Mouse (Mus musculus): Measurements from ENCODE around the gene Cc2d2b. TPM values are rescaled to one million over a fixed set of nuclear protein-coding genes. Genes with fewer than 3 reads are reported as not detected.

Gene Cc2d2b
- polyA plus RNA-seq, 3 experiments from 2014 or later, result 0.13 to 0.15 TPM; not detected in 1

- ATAC-seq, result no peak
These were observed 11.5 kb downstream of the Cc2d2b start for GRCm38 (mm10) chr19:40760071-40760470.

- ATAC-seq, result peak; percentile 63
These were observed 13.6 kb downstream of the Cc2d2b start for GRCm38 (mm10) chr19:40762023-40762759.

GRCm38 (mm10) chr19:40767189-40767588 lies 18.6 kb downstream of the Cc2d2b start:
- no peak for ATAC-seq

GRCm38 (mm10) chr19:40769341-40769770 lies 20.8 kb downstream of the Cc2d2b start:
- ATAC-seq, result no peak

GRCm38 (mm10) chr19:40788004-40788714 lies 39.6 kb downstream of the Cc2d2b start:
- peak; percentile 17 for ATAC-seq

- ATAC-seq, result no peak
These were observed 40.1 kb downstream of the Cc2d2b start for GRCm38 (mm10) chr19:40788715-40789084.

- ATAC-seq, result no peak
These were observed 56.7 kb downstream of the Cc2d2b start for GRCm38 (mm10) chr19:40805176-40805737.

GRCm38 (mm10) chr19:40809858-40810257 lies 61.3 kb downstream of the Cc2d2b start:
- ATAC-seq, result peak; percentile 85

GRCm38 (mm10) chr19:40811840-40812239 lies 63.3 kb downstream of the Cc2d2b start:
- no peak for ATAC-seq

GRCm38 (mm10) chr19:40812778-40813177 lies 64.2 kb downstream of the Cc2d2b start:
- no peak for ATAC-seq

- no peak for ATAC-seq
These were observed 64.8 kb downstream of the Cc2d2b start for GRCm38 (mm10) chr19:40813385-40813784.

GRCm38 (mm10) chr19:40815645-40816183 lies 67.2 kb downstream of the Cc2d2b start:
- ATAC-seq, result no peak

- ATAC-seq, result no peak
These were observed 69.5 kb downstream of the Cc2d2b start for GRCm38 (mm10) chr19:40817901-40818532.

GRCm38 (mm10) chr19:40818764-40819163 lies 70.2 kb downstream of the Cc2d2b start:
- peak; percentile 91 for ATAC-seq

- no peak for ATAC-seq
These were observed 72.8 kb downstream of the Cc2d2b start for GRCm38 (mm10) chr19:40821306-40821825.

- ATAC-seq, result no peak
These were observed 77.1 kb downstream of the Cc2d2b start for GRCm38 (mm10) chr19:40825636-40826035.

- no peak for ATAC-seq
These were observed 78.2 kb downstream of the Cc2d2b start for GRCm38 (mm10) chr19:40826735-40827134.

GRCm38 (mm10) chr19:40830198-40830597 lies 81.6 kb downstream of the Cc2d2b start:
- ATAC-seq, result no peak

GRCm38 (mm10) chr19:40830703-40831415 lies 82.3 kb downstream of the Cc2d2b start, which contains the start of gene Ccnj:
TSS of gene Ccnj (plus strand) at chr19:40831279.
- peak; percentile 88 for ATAC-seq

- ATAC-seq, result peak; percentile 63
These were observed 83.1 kb downstream of the Cc2d2b start for GRCm38 (mm10) chr19:40831416-40832201.

- no peak for ATAC-seq
These were observed 83.8 kb downstream of the Cc2d2b start for GRCm38 (mm10) chr19:40832361-40832760.

Measured in inflammation-experienced regulatory T-cells, adult 6 months (primary cell).